Mouse (Mus musculus): ENCODE data around the gene Zfp512b. TPM values are rescaled to one million over a fixed set of nuclear protein-coding genes. Genes with fewer than 3 reads are reported as not detected.
A peak's percentile ranks its signal among the peaks of the same experiment; 100 is the strongest.

Zfp512b gene
- polyA plus RNA-seq, 1 experiment from 2014 or later = 75.3 TPM

GRCm38 (mm10) chr2:181600828-181601750, 8.5 kb upstream of the Zfp512b start:
- H3K4me1 ChIP-seq (ENCODE audit: control insufficient read depth, insufficient read depth, low read length) = peaks cover 29% of the 10 kb centered on the region
- H3K4me3 ChIP-seq (replicated peaks; ENCODE audit: low read depth, low read length) = peak overlapping the region; percentile 93
- H3K9me3 ChIP-seq (ENCODE audit: control insufficient read depth, low read length) = no peaks in the 10 kb centered on the region
- ATAC-seq (ENCODE audit: low FRiP score, low TSS enrichment) (peak; percentile 91), DNase-seq (peak; percentile 99)
- peak overlapping the region; percentile 85 for H3K4me2 ChIP-seq (ENCODE audit: low read length)
- H3K27ac ChIP-seq (replicated peaks; ENCODE audit: low read depth, low read length) = peak overlapping the region; percentile 84
- H3K36me3 ChIP-seq (ENCODE audit: control insufficient read depth, insufficient read depth, low read length) = peaks cover 7% of the 10 kb centered on the region
- WGBS = under 1% methylated on average over 57 of the region's 57 CpGs
- no peaks in the 10 kb centered on the region for H3K27me3 ChIP-seq (ENCODE audit: control insufficient read depth, insufficient read depth, low read length)
- H3K9ac ChIP-seq (replicated peaks; ENCODE audit: low read length) = peak overlapping the region; percentile 81

- Histone ChIP-seq H3K27me3 (ENCODE audit: control insufficient read depth, insufficient read depth, low read length) (no peaks in the 10 kb centered on the region), H3K9me3 (ENCODE audit: control insufficient read depth, low read length) (no peaks in the 10 kb centered on the region), H3K36me3 (ENCODE audit: control insufficient read depth, insufficient read depth, low read length) (peaks cover 14% of the 10 kb centered on the region), H3K4me2 (ENCODE audit: low read length) (peak overlapping the region; percentile 85), H3K27ac (replicated peaks; ENCODE audit: low read depth, low read length) (peak overlapping the region; percentile 84), H3K4me3 (replicated peaks; ENCODE audit: low read depth, low read length) (peak overlapping the region; percentile 93), H3K4me1 (ENCODE audit: control insufficient read depth, insufficient read depth, low read length) (peaks cover 29% of the 10 kb centered on the region), H3K9ac (replicated peaks; ENCODE audit: low read length) (peak overlapping the region; percentile 81; the same call in 1 of the 2 replicates)
- DNase-seq = no peak
- ATAC-seq (ENCODE audit: low FRiP score, low TSS enrichment) = no peak
- WGBS = 69% methylated on average over 6 of the region's 6 CpGs
Observed at GRCm38 (mm10) chr2:181600226-181600758, 7.7 kb upstream of the Zfp512b start.

- Histone ChIP-seq H3K9ac (replicated peaks; ENCODE audit: low read length) (peak within 1 kb of the TSS; percentile 96), H3K9me3 (ENCODE audit: control insufficient read depth, low read length) (no peaks in the 10 kb centered on the region), H3K36me3 (ENCODE audit: control insufficient read depth, insufficient read depth, low read length) (peaks cover 14% of the 10 kb centered on the region), H3K4me1 (ENCODE audit: control insufficient read depth, insufficient read depth, low read length) (peaks cover 29% of the 10 kb centered on the region), H3K27me3 (ENCODE audit: control insufficient read depth, insufficient read depth, low read length) (no peaks in the 10 kb centered on the region), H3K4me3 (replicated peaks; ENCODE audit: low read depth, low read length) (peak within 1 kb of the TSS; percentile 77), H3K27ac (replicated peaks; ENCODE audit: low read depth, low read length) (peak within 1 kb of the TSS; percentile 94), H3K4me2 (ENCODE audit: low read length) (peak within 1 kb of the TSS; percentile 77)
- ATAC-seq (ENCODE audit: low FRiP score, low TSS enrichment) (peak; percentile 58), DNase-seq (peak; percentile 89)
- WGBS = 1% methylated on average over 71 of the region's 71 CpGs
Observed at GRCm38 (mm10) chr2:181598454-181599351, 6.1 kb upstream of the Zfp512b start, which contains the start of gene Samd10. Gene Samd10 (minus strand): TSS chr2:181599212.

- H3K27ac ChIP-seq (replicated peaks; ENCODE audit: low read depth, low read length) = no peak overlapping the region; the same call in 1 of the 2 replicates
- no peak overlapping the region for H3K9ac ChIP-seq (replicated peaks; ENCODE audit: low read length)
- no peaks in the 10 kb centered on the region for H3K9me3 ChIP-seq (ENCODE audit: control insufficient read depth, low read length)
- H3K36me3 ChIP-seq (ENCODE audit: control insufficient read depth, insufficient read depth, low read length) = peaks cover 14% of the 10 kb centered on the region
- peak overlapping the region; percentile 77 for H3K4me2 ChIP-seq (ENCODE audit: low read length)
- peaks cover 32% of the 10 kb centered on the region for H3K4me1 ChIP-seq (ENCODE audit: control insufficient read depth, insufficient read depth, low read length)
- 66% methylated on average over 7 of the region's 7 CpGs for WGBS
- peak overlapping the region; percentile 77; the same call in 1 of the 2 replicates for H3K4me3 ChIP-seq (replicated peaks; ENCODE audit: low read depth, low read length)
- H3K27me3 ChIP-seq (ENCODE audit: control insufficient read depth, insufficient read depth, low read length) = no peaks in the 10 kb centered on the region
- ATAC-seq (ENCODE audit: low FRiP score, low TSS enrichment) (no peak), DNase-seq (no peak)
Observed at GRCm38 (mm10) chr2:181597378-181598061, 4.9 kb upstream of the Zfp512b start.

GRCm38 (mm10) chr2:181596221-181596960, 3.8 kb upstream of the Zfp512b start:
- 66% methylated on average over 6 of the region's 6 CpGs for WGBS
- no peak for ATAC-seq (ENCODE audit: low FRiP score, low TSS enrichment)
- Histone ChIP-seq H3K4me2 (ENCODE audit: low read length) (no peak overlapping the region), H3K27ac (replicated peaks; ENCODE audit: low read depth, low read length) (no peak overlapping the region), H3K9ac (replicated peaks; ENCODE audit: low read length) (no peak overlapping the region), H3K4me1 (ENCODE audit: control insufficient read depth, insufficient read depth, low read length) (peaks cover 30% of the 10 kb centered on the region), H3K27me3 (ENCODE audit: control insufficient read depth, insufficient read depth, low read length) (no peaks in the 10 kb centered on the region), H3K9me3 (ENCODE audit: control insufficient read depth, low read length) (no peaks in the 10 kb centered on the region), H3K4me3 (replicated peaks; ENCODE audit: low read depth, low read length) (no peak overlapping the region), H3K36me3 (ENCODE audit: control insufficient read depth, insufficient read depth, low read length) (peaks cover 14% of the 10 kb centered on the region)
- no peak for DNase-seq

- Histone ChIP-seq H3K27me3 (ENCODE audit: control insufficient read depth, insufficient read depth, low read length) (no peaks in the 10 kb centered on the region), H3K27ac (replicated peaks; ENCODE audit: low read depth, low read length) (no peak overlapping the region), H3K36me3 (ENCODE audit: control insufficient read depth, insufficient read depth, low read length) (peaks cover 21% of the 10 kb centered on the region), H3K9me3 (ENCODE audit: control insufficient read depth, low read length) (no peaks in the 10 kb centered on the region), H3K9ac (replicated peaks; ENCODE audit: low read length) (no peak overlapping the region), H3K4me3 (replicated peaks; ENCODE audit: low read depth, low read length) (no peak overlapping the region), H3K4me1 (ENCODE audit: control insufficient read depth, insufficient read depth, low read length) (peaks cover 30% of the 10 kb centered on the region), H3K4me2 (ENCODE audit: low read length) (no peak overlapping the region)
- DNase-seq = peak; percentile 85
- WGBS = 78% methylated on average over 4 of the region's 4 CpGs
- no peak for ATAC-seq (ENCODE audit: low FRiP score, low TSS enrichment)
Observed at GRCm38 (mm10) chr2:181594946-181595696, 2.5 kb upstream of the Zfp512b start.

GRCm38 (mm10) chr2:181593937-181594336, 1.3 kb upstream of the Zfp512b start:
- peaks cover 29% of the 10 kb centered on the region for H3K4me1 ChIP-seq (ENCODE audit: control insufficient read depth, insufficient read depth, low read length)
- H3K4me3 ChIP-seq (replicated peaks; ENCODE audit: low read depth, low read length) = no peak overlapping the region
- H3K27ac ChIP-seq (replicated peaks; ENCODE audit: low read depth, low read length) = no peak overlapping the region
- no peak overlapping the region for H3K9ac ChIP-seq (replicated peaks; ENCODE audit: low read length)
- H3K27me3 ChIP-seq (ENCODE audit: control insufficient read depth, insufficient read depth, low read length) = no peaks in the 10 kb centered on the region
- H3K9me3 ChIP-seq (ENCODE audit: control insufficient read depth, low read length) = no peaks in the 10 kb centered on the region
- DNase-seq (no peak), ATAC-seq (ENCODE audit: low FRiP score, low TSS enrichment) (no peak)
- H3K4me2 ChIP-seq (ENCODE audit: low read length) = no peak overlapping the region
- H3K36me3 ChIP-seq (ENCODE audit: control insufficient read depth, insufficient read depth, low read length) = peaks cover 33% of the 10 kb centered on the region
